Mouse (Mus musculus) limb, embryonic 14.5 days (tissue): ENCODE measurements around the gene Stk40. TPM values are rescaled to one million over a fixed set of nuclear protein-coding genes. Genes with fewer than 3 reads are reported as not detected.
A peak's percentile ranks its signal among the peaks of the same experiment; 100 is the strongest.

Experiments used
- ATAC-seq: fragments of 200-750 bp; cut with Nextera tagmentation; 2 replicates; pipeline ENCODE4 v1.8.0; 2017; ENCODE audit warnings: low read depth, moderate number of reproducible peaks, moderate TSS enrichment; ENCODE audit not compliant: low FRiP score
- DNase-seq: peaks from one replicate; pipeline ENCODE4 v3.0.0-alpha.2; 2015; ENCODE audit warnings: low spot score
- H3K27ac ChIP-seq: fragments of 300-500 bp; sonication (generic); replicated peaks from 2 replicates; pipeline ENCODE4 v1.5.1; 2014; ENCODE audit warnings: low read depth, mild to moderate bottlenecking, low read length, moderate library complexity, mixed read lengths
- H3K27me3 ChIP-seq: fragments of 300-500 bp; sonication (generic); 2 replicates; pipeline ENCODE4 v1.6.1; 2014; ENCODE audit warnings: low read length, mixed read lengths; ENCODE audit not compliant: control insufficient read depth, insufficient read depth
- H3K36me3 ChIP-seq: fragments of 300-500 bp; sonication (generic); 2 replicates; pipeline ENCODE4 v1.6.1; 2014; ENCODE audit warnings: mild to moderate bottlenecking, low read length, moderate library complexity, mixed read lengths; ENCODE audit not compliant: control insufficient read depth, insufficient read depth
- H3K4me1 ChIP-seq: fragments of 300-500 bp; sonication (generic); 2 replicates; pipeline ENCODE4 v1.6.1; 2014; ENCODE audit warnings: antibody characterized with exemption, low read length, mixed read lengths; ENCODE audit not compliant: control insufficient read depth, insufficient read depth
- H3K4me2 ChIP-seq: fragments of 300-500 bp; sonication (generic); replicated peaks from 2 replicates; pipeline ENCODE4 v1.6.1; 2014; ENCODE audit warnings: low read depth, mild to moderate bottlenecking, low read length, moderate library complexity; ENCODE audit not compliant: severe bottlenecking
- H3K4me3 ChIP-seq: fragments of 300-500 bp; sonication (generic); replicated peaks from 2 replicates; pipeline ENCODE4 v1.5.1; 2014; ENCODE audit warnings: low read length
- H3K9ac ChIP-seq: fragments of 300-500 bp; sonication (generic); 2 replicates; pipeline ENCODE4 v1.6.1; 2014; ENCODE audit warnings: mild to moderate bottlenecking, low read depth, low read length, moderate library complexity; ENCODE audit not compliant: severe bottlenecking
- H3K9me3 ChIP-seq: fragments of 300-500 bp; sonication (generic); 2 replicates; pipeline ENCODE4 v1.6.1; 2016; ENCODE audit warnings: low read length; ENCODE audit not compliant: control insufficient read depth
- POLR2A ChIP-seq: fragments of 200-500 bp; IDR thresholded peaks from 2 replicates; pipeline ENCODE4 v1.8.0; 2012; ENCODE audit warnings: inconsistent platforms, mild to moderate bottlenecking, moderate library complexity, borderline replicate concordance; ENCODE audit not compliant: insufficient read depth, insufficient read length; ENCODE audit errors: extremely low read depth
- WGBS: fragments of 180-500 bp; shearing (Covaris S2); extraction: QIAGEN DNeasy Blood & Tissue Kit; methylation state at CpG from one replicate; pipeline ENCODE4 v1.1.7; 2014; 5-methylcytosine and 5-hydroxymethylcytosine counted together
- polyA plus RNA-seq, 2 experiments: library from polyadenylated mRNA; depleted of rRNA in 1 of 2; stranded (reverse) in 1 of 2; unstranded in 1 of 2; fragments of >200 nt; fragmentation: Nextera tagmentation in 1 of 2; extraction: Ambion mirVana in 1 of 2; gene quantifications; 2 replicates each; pipeline versions ENCODE4 v1.2.1 to v1.2.3; 2012 to 2014

Gene Stk40
- polyA plus RNA-seq, 2 experiments, result 21.3 to 27.9 TPM

- Histone ChIP-seq H3K27ac (no peak overlapping the region), H3K27me3 (no peaks in the 10 kb centered on the region), H3K4me2 (no peak overlapping the region), H3K9ac (no peak overlapping the region), H3K4me1 (peaks cover 29% of the 10 kb centered on the region), H3K36me3 (peaks cover 55% of the 10 kb centered on the region), H3K4me3 (no peak overlapping the region), H3K9me3 (no peaks in the 10 kb centered on the region)
- ATAC-seq (no peak), DNase-seq (no peak)
- 95% methylated on average over 4 of the region's 4 CpGs for WGBS
- TF ChIP-seq POLR2A, result no peak
These were observed 30.5 kb downstream of the Stk40 start for GRCm38 (mm10) chr4:126134236-126134635.

GRCm38 (mm10) chr4:126134639-126135038 is 30.9 kb downstream of the Stk40 start:
- no peaks in the 10 kb centered on the region for H3K9me3 ChIP-seq
- no peaks in the 10 kb centered on the region for H3K27me3 ChIP-seq
- H3K4me1 ChIP-seq, result peaks cover 29% of the 10 kb centered on the region
- ATAC-seq, result no peak
- no peak overlapping the region for H3K9ac ChIP-seq
- TF ChIP-seq POLR2A, result no peak
- peaks cover 55% of the 10 kb centered on the region for H3K36me3 ChIP-seq
- no peak overlapping the region for H3K27ac ChIP-seq
- H3K4me3 ChIP-seq, result no peak overlapping the region
- DNase-seq, result no peak
- H3K4me2 ChIP-seq, result no peak overlapping the region
- WGBS, result 71% methylated on average over 4 of the region's 4 CpGs

GRCm38 (mm10) chr4:126137773-126138172 is 34.0 kb downstream of the Stk40 start:
- Histone ChIP-seq H3K4me3 (no peak overlapping the region), H3K36me3 (peaks cover 65% of the 10 kb centered on the region), H3K4me1 (peaks cover 5% of the 10 kb centered on the region; the same call in 1 of the 2 replicates), H3K27me3 (no peaks in the 10 kb centered on the region), H3K4me2 (no peak overlapping the region), H3K9ac (no peak overlapping the region), H3K9me3 (no peaks in the 10 kb centered on the region), H3K27ac (no peak overlapping the region)
- no peak for TF ChIP-seq POLR2A
- DNase-seq (no peak), ATAC-seq (no peak)
- WGBS, result 91% methylated on average over 3 of the region's 4 CpGs

GRCm38 (mm10) chr4:126141021-126141420 is 37.3 kb downstream of the Stk40 start:
- Histone ChIP-seq H3K4me3 (no peak overlapping the region), H3K9ac (peak overlapping the region; percentile 4; the same call in 1 of the 2 replicates), H3K9me3 (no peaks in the 10 kb centered on the region), H3K36me3 (peaks cover 50% of the 10 kb centered on the region), H3K27me3 (no peaks in the 10 kb centered on the region), H3K4me2 (no peak overlapping the region), H3K4me1 (no peaks in the 10 kb centered on the region), H3K27ac (no peak overlapping the region)
- DNase-seq, result no peak
- WGBS, result 89% methylated on average over 4 of the region's 5 CpGs
- TF ChIP-seq POLR2A, result no peak
- no peak for ATAC-seq

- Histone ChIP-seq H3K27me3 (no peaks in the 10 kb centered on the region), H3K36me3 (peaks cover 13% of the 10 kb centered on the region), H3K9ac (no peak overlapping the region), H3K4me2 (no peak overlapping the region), H3K4me3 (no peak overlapping the region), H3K27ac (no peak overlapping the region), H3K4me1 (peaks cover 26% of the 10 kb centered on the region), H3K9me3 (no peaks in the 10 kb centered on the region)
- no peak for DNase-seq
- no peak for ATAC-seq
- 49% methylated on average over 3 of the region's 4 CpGs for WGBS
- TF ChIP-seq POLR2A, result no peak
These were observed 41.6 kb downstream of the Stk40 start for GRCm38 (mm10) chr4:126145396-126145795.

- Histone ChIP-seq H3K9me3 (no peaks in the 10 kb centered on the region), H3K27ac (peak overlapping the region; percentile 94), H3K4me1 (peaks cover 38% of the 10 kb centered on the region), H3K27me3 (no peaks in the 10 kb centered on the region), H3K36me3 (peaks cover 18% of the 10 kb centered on the region), H3K9ac (no peak overlapping the region), H3K4me3 (peak overlapping the region; percentile 72; the same call in 1 of the 2 replicates), H3K4me2 (peak overlapping the region; percentile 98)
- ATAC-seq (no peak), DNase-seq (no peak)
- no peak for TF ChIP-seq POLR2A
- 22% methylated on average over 9 of the region's 9 CpGs for WGBS
These were observed 43.3 kb downstream of the Stk40 start for GRCm38 (mm10) chr4:126146974-126147532.
